Mouse (Mus musculus): ENCODE measurements around the gene Rac1. TPM values are rescaled to one million over a fixed set of nuclear protein-coding genes. Genes with fewer than 3 reads are reported as not detected.
"Not testable (repeated sequence)": the region's sequence is repeated elsewhere in the genome, so short reads cannot be mapped to it uniquely, and the experiment has no call there.

The Rac1 gene
- 178 and 188 TPM in 2 replicates for polyA plus RNA-seq (2015; fragmentation: Nextera tagmentation; extraction: Ambion mirVana)

GRCm38 (mm10) chr5:143527486-143528307 lies at the start of gene Rac1:
Rac1 (minus strand) TSS chr5:143528036.
- Histone ChIP-seq H3K4me3 (replicated peaks) (peak within 1 kb of the TSS; percentile 99), H3K9ac (peak within 1 kb of the TSS; percentile 100), H3K27ac (peak within 1 kb of the TSS; percentile 100), H3K4me2 (peak within 1 kb of the TSS; percentile 94), H3K9me3 (replicated peaks) (no peaks in the 10 kb centered on the region), H3K4me1 (replicated peaks) (peaks cover 70% of the 10 kb centered on the region), H3K36me3 (peaks cover 13% of the 10 kb centered on the region), H3K27me3 (no peaks in the 10 kb centered on the region)
- peak; percentile 92 for ATAC-seq (ENCODE audit: low read depth)
- 1% methylated on average over 94 of the region's 105 CpGs for WGBS (ENCODE audit: insufficient replicate concordance)
- peak; percentile 90 for DNase-seq

GRCm38 (mm10) chr5:143574261-143575178 lies 46.7 kb upstream of the Rac1 start:
- Histone ChIP-seq H3K9ac (no peak overlapping the region), H3K4me1 (replicated peaks) (0 out of 2 replicates have a peak, but pooled peaks cover 5% of the 10 kb centered on the region), H3K27me3 (no peaks in the 10 kb centered on the region), H3K4me2 (no peak overlapping the region), H3K4me3 (replicated peaks) (no peak overlapping the region), H3K27ac (no peak overlapping the region), H3K9me3 (replicated peaks) (no peaks in the 10 kb centered on the region), H3K36me3 (no peaks in the 10 kb centered on the region)
- ATAC-seq (ENCODE audit: low read depth) (no peak), DNase-seq (no peak)
- 70% methylated on average over 19 of the region's 19 CpGs for WGBS (ENCODE audit: insufficient replicate concordance)

GRCm38 (mm10) chr5:143573067-143573466 lies 45.2 kb upstream of the Rac1 start:
- H3K9me3 ChIP-seq (replicated peaks) = no peaks in the 10 kb centered on the region
- 0 out of 2 replicates have a peak, but pooled peaks cover 5% of the 10 kb centered on the region for H3K4me1 ChIP-seq (replicated peaks)
- H3K27me3 ChIP-seq = no peaks in the 10 kb centered on the region
- no peak overlapping the region for H3K9ac ChIP-seq
- no peak overlapping the region for H3K4me2 ChIP-seq
- H3K27ac ChIP-seq = no peak overlapping the region
- DNase-seq = no peak
- ATAC-seq (ENCODE audit: low read depth) = no peak
- no peaks in the 10 kb centered on the region for H3K36me3 ChIP-seq
- H3K4me3 ChIP-seq (replicated peaks) = no peak overlapping the region
- WGBS (ENCODE audit: insufficient replicate concordance) = 71% methylated on average over 4 of the region's 4 CpGs

GRCm38 (mm10) chr5:143572195-143572594 lies 44.4 kb upstream of the Rac1 start:
- Histone ChIP-seq H3K27me3 (no peaks in the 10 kb centered on the region), H3K4me3 (replicated peaks) (no peak overlapping the region), H3K36me3 (no peaks in the 10 kb centered on the region), H3K9ac (no peak overlapping the region), H3K4me2 (no peak overlapping the region), H3K4me1 (replicated peaks) (peaks cover 11% of the 10 kb centered on the region), H3K9me3 (replicated peaks) (no peaks in the 10 kb centered on the region), H3K27ac (no peak overlapping the region)
- no peak for ATAC-seq (ENCODE audit: low read depth)
- WGBS (ENCODE audit: insufficient replicate concordance) = 62% methylated on average over 5 of the region's 5 CpGs
- no peak for DNase-seq

DNA sequence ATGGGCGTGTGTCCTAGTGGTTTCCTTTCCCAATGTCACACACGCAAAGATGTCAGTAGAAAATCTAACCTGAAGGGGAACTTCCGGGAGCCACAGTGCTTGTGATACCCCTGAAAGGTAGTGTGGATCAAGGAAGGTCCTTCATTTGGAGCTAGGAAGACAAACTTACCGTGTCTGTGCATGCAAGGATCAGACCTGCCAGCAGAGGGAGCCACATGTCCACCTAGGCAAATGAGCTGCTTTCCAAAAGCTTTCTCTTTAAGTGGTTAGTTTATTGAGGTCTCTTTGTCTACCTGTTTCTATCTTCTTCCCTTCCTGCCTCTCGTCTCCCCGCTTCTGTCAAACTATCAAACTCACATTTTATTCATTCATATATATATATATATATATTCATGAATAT lies 40.0 kb upstream of the Rac1 start:
- peak; percentile 43 for ATAC-seq (ENCODE audit: low read depth)
- 8% methylated on average over 6 of the region's 6 CpGs for WGBS (ENCODE audit: insufficient replicate concordance)
- H3K36me3 ChIP-seq = peaks cover 11% of the 10 kb centered on the region
- H3K27ac ChIP-seq = peak overlapping the region; percentile 99
- peak; percentile 80 for DNase-seq
- H3K4me1 ChIP-seq (replicated peaks) = peaks cover 28% of the 10 kb centered on the region
- H3K4me3 ChIP-seq (replicated peaks) = peak overlapping the region; percentile 18; the same call in 1 of the 2 replicates
- no peaks in the 10 kb centered on the region for H3K27me3 ChIP-seq
- no peaks in the 10 kb centered on the region for H3K9me3 ChIP-seq (replicated peaks)
- H3K9ac ChIP-seq = peak overlapping the region; percentile 60
- peak overlapping the region; percentile 59 for H3K4me2 ChIP-seq

DNA sequence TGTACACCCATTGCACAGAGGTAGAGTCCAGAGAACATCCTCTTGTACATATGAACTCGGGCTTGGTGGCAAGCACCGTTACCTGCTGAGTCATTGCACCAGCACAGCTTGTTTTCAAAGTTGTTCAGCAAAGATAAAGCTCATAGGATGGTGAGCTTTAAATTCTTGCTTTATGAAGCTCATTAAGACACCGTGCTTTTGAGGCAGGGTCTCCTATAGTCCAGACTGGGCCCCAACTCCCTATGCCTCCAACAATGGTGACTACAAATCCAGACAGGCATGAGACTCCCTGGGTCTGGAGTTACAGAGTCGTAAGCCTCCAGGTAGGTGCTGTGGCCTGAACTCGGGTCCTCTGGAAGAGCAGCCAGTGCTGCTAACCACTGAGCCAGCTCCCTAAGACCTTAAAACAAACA lies 39.4 kb upstream of the Rac1 start:
- WGBS (ENCODE audit: insufficient replicate concordance) = 33% methylated on average over 5 of the region's 5 CpGs
- ATAC-seq (ENCODE audit: low read depth) = peak; percentile 88
- Histone ChIP-seq H3K4me1 (replicated peaks) (peaks cover 34% of the 10 kb centered on the region), H3K4me3 (replicated peaks) (peak overlapping the region; percentile 18; the same call in 1 of the 2 replicates), H3K9ac (peak overlapping the region; percentile 60), H3K27ac (peak overlapping the region; percentile 99), H3K4me2 (peak overlapping the region; percentile 59), H3K36me3 (peaks cover 12% of the 10 kb centered on the region), H3K27me3 (no peaks in the 10 kb centered on the region), H3K9me3 (replicated peaks) (no peaks in the 10 kb centered on the region)
- DNase-seq = peak; percentile 76

- ATAC-seq (ENCODE audit: low read depth); H3K4me3 ChIP-seq (replicated peaks); H3K9ac ChIP-seq; H3K4me2 ChIP-seq; DNase-seq; H3K9me3 ChIP-seq (replicated peaks); H3K27me3 ChIP-seq: not testable (repeated sequence)
- H3K27ac ChIP-seq = peak overlapping the region; percentile 99
- peaks cover 12% of the 10 kb centered on the region for H3K36me3 ChIP-seq
- peaks cover 39% of the 10 kb centered on the region for H3K4me1 ChIP-seq (replicated peaks)
- WGBS (ENCODE audit: insufficient replicate concordance) = 66% methylated on average over 6 of the region's 6 CpGs
Observed at GRCm38 (mm10) chr5:143566804-143567203, 39.0 kb upstream of the Rac1 start.

DNA sequence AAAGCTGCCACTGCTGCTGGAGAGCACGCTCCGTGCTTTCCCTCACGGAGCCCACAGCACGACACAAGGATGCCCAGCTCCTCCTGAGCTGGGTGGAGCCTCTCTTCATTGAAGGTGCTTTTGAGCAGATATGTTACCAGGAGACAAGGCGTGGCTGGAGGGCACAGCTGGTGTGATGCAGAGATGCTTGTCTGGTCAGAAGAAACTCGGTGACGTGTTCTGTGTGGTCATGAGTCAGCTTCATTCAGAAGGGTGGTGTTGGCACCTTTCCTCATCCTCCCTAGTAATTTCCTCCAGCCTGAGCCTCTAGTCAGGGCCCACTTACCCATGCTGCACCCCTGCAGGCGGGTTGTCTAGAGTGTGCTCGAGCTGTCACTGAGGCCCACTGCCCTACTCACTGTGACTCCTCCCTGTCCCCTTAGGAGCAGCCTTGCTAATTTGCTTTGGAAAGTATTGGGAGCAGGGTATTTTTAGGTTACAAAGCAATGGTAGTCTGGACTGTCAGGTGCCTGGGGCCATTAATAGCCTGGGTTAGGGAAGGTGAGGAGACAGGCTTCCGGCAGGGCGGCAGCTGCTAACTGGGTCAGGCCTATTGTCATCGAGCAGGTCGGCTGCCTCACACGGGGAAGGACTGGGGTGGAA lies 33.8 kb upstream of the Rac1 start:
- peak; percentile 98 for ATAC-seq (ENCODE audit: low read depth)
- peak overlapping the region; percentile 22; the same call in 1 of the 2 replicates for H3K4me3 ChIP-seq (replicated peaks)
- peak; percentile 77 for DNase-seq
- H3K9me3 ChIP-seq (replicated peaks) = no peaks in the 10 kb centered on the region
- peaks cover 75% of the 10 kb centered on the region for H3K4me1 ChIP-seq (replicated peaks)
- H3K9ac ChIP-seq = peak overlapping the region; percentile 71
- H3K27ac ChIP-seq = peak overlapping the region; percentile 97
- H3K36me3 ChIP-seq = peaks cover 12% of the 10 kb centered on the region
- H3K27me3 ChIP-seq = no peaks in the 10 kb centered on the region
- H3K4me2 ChIP-seq = peak overlapping the region; percentile 63
- 58% methylated on average over 14 of the region's 14 CpGs for WGBS (ENCODE audit: insufficient replicate concordance)

- DNase-seq (no peak), ATAC-seq (ENCODE audit: low read depth) (peak; percentile 34)
- Histone ChIP-seq H3K4me2 (peak overlapping the region; percentile 63), H3K9ac (peak overlapping the region; percentile 64), H3K36me3 (peaks cover 12% of the 10 kb centered on the region), H3K4me3 (replicated peaks) (no peak overlapping the region), H3K9me3 (replicated peaks) (no peaks in the 10 kb centered on the region), H3K27me3 (no peaks in the 10 kb centered on the region), H3K27ac (peak overlapping the region; percentile 97), H3K4me1 (replicated peaks) (peaks cover 74% of the 10 kb centered on the region)
- WGBS (ENCODE audit: insufficient replicate concordance) = 93% methylated on average over 4 of the region's 4 CpGs
Observed at GRCm38 (mm10) chr5:143561009-143561408, 33.2 kb upstream of the Rac1 start.

GRCm38 (mm10) chr5:143558731-143559130 lies 30.9 kb upstream of the Rac1 start:
- ATAC-seq (ENCODE audit: low read depth) (no peak), DNase-seq (no peak)
- H3K36me3 ChIP-seq = peaks cover 8% of the 10 kb centered on the region
- no peak overlapping the region for H3K9ac ChIP-seq
- H3K27ac ChIP-seq = peak overlapping the region; percentile 58
- H3K27me3 ChIP-seq = no peaks in the 10 kb centered on the region
- H3K4me1 ChIP-seq (replicated peaks) = peaks cover 71% of the 10 kb centered on the region
- H3K4me3 ChIP-seq (replicated peaks) = no peak overlapping the region
- 72% methylated on average over 3 of the region's 3 CpGs for WGBS (ENCODE audit: insufficient replicate concordance)
- no peak overlapping the region for H3K4me2 ChIP-seq
- no peaks in the 10 kb centered on the region for H3K9me3 ChIP-seq (replicated peaks)

All from liver, embryonic 13.5 days (tissue).